32 mouse cellular contexts compared by ENCODE assay signal in the genomic region with DNA sequence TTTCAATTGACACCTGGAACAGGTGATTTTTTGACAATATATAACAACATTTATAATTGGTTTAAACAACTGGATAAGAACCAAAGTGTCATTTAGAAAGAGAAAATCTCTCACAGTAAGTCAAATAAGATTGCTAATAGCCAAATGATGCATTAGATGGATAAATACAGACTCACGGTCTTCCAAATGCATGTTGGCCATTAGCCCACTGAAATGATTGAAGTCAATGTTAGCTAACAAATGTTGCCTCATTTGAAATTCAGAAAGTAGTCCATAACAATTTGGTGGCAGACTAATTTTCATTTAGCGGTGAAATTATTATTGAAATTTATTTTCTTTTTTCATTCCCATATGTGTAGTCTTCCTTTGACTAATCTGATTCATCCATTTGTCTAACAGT.
"Had no signal": no experiment of that assay in that cellular context is flagged by ENCODE, and none has a peak within 500 bp of the region (broad histone marks: within the 10 kb centered on the region; RNA-seq: fewer than 3 reads in every experiment).

No protein-coding gene starts in this region.

- H3K36me3 ChIP-seq: limb, embryonic 10.5 days; limb, embryonic 12.5 days; limb, embryonic 13.5 days; limb, embryonic 15.5 days; liver, embryonic 12.5 days; liver, embryonic 13.5 days; liver, embryonic 15.5 days; lung, embryonic 15.5 days; midbrain, embryonic 10.5 days; midbrain, embryonic 12.5 days; midbrain, embryonic 13.5 days; midbrain, embryonic 15.5 days; neural tube, embryonic 12.5 days had no signal

- H3K9ac ChIP-seq: limb, embryonic 12.5 days; limb, embryonic 13.5 days; limb, embryonic 15.5 days; liver, embryonic 12.5 days; liver, embryonic 13.5 days; liver, embryonic 14.5 days; liver, embryonic 15.5 days; liver, postnatal 0 days; lung, embryonic 14.5 days; lung, embryonic 15.5 days; midbrain, embryonic 12.5 days; midbrain, embryonic 13.5 days; midbrain, embryonic 15.5 days; neural tube, embryonic 12.5 days had no signal

- ATAC-seq: liver, embryonic 12.5 days; liver, postnatal 0 days; lung, postnatal 0 days; midbrain, embryonic 13.5 days; midbrain, embryonic 15.5 days; midbrain, embryonic 16.5 days had no signal

- H3K4me2 ChIP-seq: limb, embryonic 12.5 days; limb, embryonic 13.5 days; limb, embryonic 15.5 days; liver, embryonic 11.5 days; liver, embryonic 12.5 days; liver, embryonic 13.5 days; liver, embryonic 15.5 days; lung, embryonic 14.5 days; lung, embryonic 15.5 days; midbrain, embryonic 11.5 days; midbrain, embryonic 12.5 days; midbrain, embryonic 13.5 days; midbrain, embryonic 15.5 days; neural tube, embryonic 12.5 days had no signal

- H3K4me1 ChIP-seq: limb, embryonic 10.5 days; limb, embryonic 12.5 days; limb, embryonic 13.5 days; limb, embryonic 15.5 days; liver, embryonic 12.5 days; liver, embryonic 13.5 days; liver, embryonic 15.5 days; lung, embryonic 15.5 days; megakaryocyte, embryonic 14.5 days; midbrain, embryonic 10.5 days; midbrain, embryonic 12.5 days; midbrain, embryonic 13.5 days; midbrain, embryonic 15.5 days; neural tube, embryonic 12.5 days had no signal

- H3K4me3 ChIP-seq: limb, embryonic 10.5 days; limb, embryonic 12.5 days; limb, embryonic 13.5 days; limb, embryonic 15.5 days; liver, embryonic 12.5 days; liver, embryonic 13.5 days; liver, embryonic 15.5 days; lung, embryonic 15.5 days; megakaryocyte, embryonic 14.5 days; midbrain, embryonic 10.5 days; midbrain, embryonic 12.5 days; midbrain, embryonic 13.5 days; midbrain, embryonic 15.5 days; myocyte; neural tube, embryonic 12.5 days had no signal

- H3K27me3 ChIP-seq: limb, embryonic 12.5 days; limb, embryonic 13.5 days; limb, embryonic 15.5 days; liver, embryonic 12.5 days; liver, embryonic 13.5 days; liver, embryonic 15.5 days; lung, embryonic 15.5 days; megakaryocyte, embryonic 14.5 days; midbrain, embryonic 12.5 days; midbrain, embryonic 13.5 days; midbrain, embryonic 15.5 days; neural tube, embryonic 12.5 days had no signal

- H3K9me3 ChIP-seq: limb, embryonic 10.5 days; limb, embryonic 12.5 days; limb, embryonic 13.5 days; limb, embryonic 15.5 days; liver, embryonic 12.5 days; liver, embryonic 13.5 days; liver, embryonic 15.5 days; lung, embryonic 15.5 days; megakaryocyte, embryonic 14.5 days; midbrain, embryonic 10.5 days; midbrain, embryonic 12.5 days; midbrain, embryonic 13.5 days; midbrain, embryonic 15.5 days; neural tube, embryonic 12.5 days had no signal

- DNase-seq: left cerebral cortex, postnatal 4 days; liver; liver, embryonic 13.5 days; liver, postnatal 0 days; lung, adult 18-20 months; lung, adult 2 months; lung, embryonic 14.5 days; lung, postnatal 10 days; lung, postnatal 14 days; lung, postnatal 36 days; lung, postnatal 4 days; midbrain, embryonic 14.5 days had no signal

- H3K27ac ChIP-seq: limb, embryonic 10.5 days; limb, embryonic 12.5 days; limb, embryonic 13.5 days; limb, embryonic 15.5 days; liver, embryonic 12.5 days; liver, embryonic 13.5 days; liver, embryonic 14.5 days; liver, embryonic 15.5 days; lung, embryonic 15.5 days; macrophage; midbrain, embryonic 10.5 days; midbrain, embryonic 12.5 days; midbrain, embryonic 13.5 days; midbrain, embryonic 15.5 days; neural tube, embryonic 12.5 days had no signal
